Comparison of ENCODE assay signal across 24 mouse cellular contexts in the genomic region with DNA sequence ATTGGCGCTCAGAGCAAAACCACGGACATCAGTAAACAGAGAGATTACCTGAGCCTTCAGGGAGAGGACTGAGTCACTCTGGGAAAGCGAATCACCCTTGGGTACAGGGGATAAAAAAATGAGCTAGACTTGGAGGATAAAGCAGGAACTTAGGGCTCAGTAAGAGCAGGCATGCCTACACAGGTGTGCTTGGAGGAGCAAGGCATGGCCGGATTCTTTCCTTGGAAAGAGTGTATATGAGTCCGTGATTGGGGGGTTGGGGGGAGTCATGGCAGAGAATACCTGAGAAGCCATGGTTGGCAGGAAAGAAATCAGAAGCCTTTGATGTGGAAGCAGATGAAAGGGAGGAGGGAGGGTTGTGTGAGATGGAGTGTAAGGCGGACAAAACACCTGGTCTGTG.
DNase-seq lines count a peak whose midpoint lies in the region; ATAC-seq lines count a peak whose summit lies in the region.
"Had no signal": no experiment of that assay in that cellular context is flagged by ENCODE, and none has a peak within 500 bp of the region (broad histone marks: within the 10 kb centered on the region; RNA-seq: fewer than 3 reads in every experiment).

No protein-coding gene starts in this region.

- 66% methylated on average over 6 of the region's 6 CpGs for WGBS in embryonic facial prominence, embryonic 14.5 days
- 83% methylated on average over 6 of the region's 6 CpGs for WGBS in embryonic facial prominence, embryonic 10.5 days
- 61% methylated on average over 6 of the region's 6 CpGs for WGBS in limb, embryonic 13.5 days
- WGBS in limb, embryonic 10.5 days, result 81% methylated on average over 6 of the region's 6 CpGs

- H3K27me3 ChIP-seq in embryonic facial prominence, embryonic 14.5 days (replicated peaks; ENCODE audit: control insufficient read depth, insufficient read depth, low read length), result no peaks in the 10 kb centered on the region
- H3K27me3 ChIP-seq in embryonic facial prominence, embryonic 10.5 days (replicated peaks; ENCODE audit: low read depth, poor library complexity, severe bottlenecking), result no peaks in the 10 kb centered on the region
- 0 out of 2 replicates have a peak, but pooled peaks cover 2% of the 10 kb centered on the region for H3K27me3 ChIP-seq in limb, embryonic 13.5 days
- no peaks in the 10 kb centered on the region for H3K27me3 ChIP-seq in limb, embryonic 10.5 days (ENCODE audit: low read depth, poor library complexity, severe bottlenecking)
- H3K27me3 ChIP-seq: embryonic facial prominence, embryonic 12.5 days; forebrain, embryonic 12.5 days; Patski had no signal

- no peaks in the 10 kb centered on the region for H3K9me3 ChIP-seq in embryonic facial prominence, embryonic 14.5 days (ENCODE audit: control insufficient read depth, low read length)
- no peaks in the 10 kb centered on the region for H3K9me3 ChIP-seq in embryonic facial prominence, embryonic 10.5 days
- no peaks in the 10 kb centered on the region for H3K9me3 ChIP-seq in limb, embryonic 13.5 days
- no peaks in the 10 kb centered on the region for H3K9me3 ChIP-seq in limb, embryonic 10.5 days (replicated peaks)
- H3K9me3 ChIP-seq: embryonic facial prominence, embryonic 12.5 days; forebrain, embryonic 10.5 days; forebrain, embryonic 12.5 days had no signal

- no peak overlapping the region for H3K4me3 ChIP-seq in embryonic facial prominence, embryonic 14.5 days (ENCODE audit: low read depth, low read length)
- H3K4me3 ChIP-seq in embryonic facial prominence, embryonic 10.5 days, result no peak overlapping the region
- no peak overlapping the region for H3K4me3 ChIP-seq in limb, embryonic 13.5 days
- no peak overlapping the region for H3K4me3 ChIP-seq in limb, embryonic 10.5 days
- H3K4me3 ChIP-seq: embryonic facial prominence, embryonic 12.5 days; forebrain, embryonic 10.5 days; forebrain, embryonic 12.5 days had no signal

- peak; percentile 58 for DNase-seq in embryonic facial prominence, embryonic 14.5 days (ENCODE audit: low spot score)
- no peak for DNase-seq in embryonic facial prominence, embryonic 10.5 days (ENCODE audit: low spot score)
- DNase-seq in limb, embryonic 10.5 days (ENCODE audit: low spot score), result no peak
- no peak for DNase-seq in adrenal gland, adult 2 months
- DNase-seq: adrenal gland, postnatal 10 days; adrenal gland, postnatal 25 days; B cell, adult 2 months; cerebellum, adult 11 months; cerebellum, adult 18-20 months; cerebellum, adult 8-10 months; cerebellum, adult 9-11 months; cerebellum, postnatal 14 days; cerebellum, postnatal 36 days; embryo, embryonic 11 days had no signal

- H3K4me1 ChIP-seq in embryonic facial prominence, embryonic 14.5 days (ENCODE audit: control insufficient read depth, insufficient read depth, low read length), result no peaks in the 10 kb centered on the region
- no peaks in the 10 kb centered on the region for H3K4me1 ChIP-seq in embryonic facial prominence, embryonic 10.5 days
- peaks cover 4% of the 10 kb centered on the region; the same call in 1 of the 2 replicates for H3K4me1 ChIP-seq in limb, embryonic 13.5 days
- H3K4me1 ChIP-seq in limb, embryonic 10.5 days, result no peaks in the 10 kb centered on the region
- H3K4me1 ChIP-seq: embryonic facial prominence, embryonic 12.5 days; forebrain, embryonic 10.5 days; forebrain, embryonic 12.5 days had no signal

- no peak overlapping the region for H3K27ac ChIP-seq in embryonic facial prominence, embryonic 14.5 days (replicated peaks; ENCODE audit: low read depth, low read length)
- H3K27ac ChIP-seq in embryonic facial prominence, embryonic 10.5 days (replicated peaks), result no peak overlapping the region
- no peak overlapping the region for H3K27ac ChIP-seq in limb, embryonic 13.5 days
- no peak overlapping the region for H3K27ac ChIP-seq in limb, embryonic 10.5 days
- H3K27ac ChIP-seq: embryonic facial prominence, embryonic 12.5 days; forebrain, embryonic 10.5 days; forebrain, embryonic 12.5 days had no signal

- H3K36me3 ChIP-seq in embryonic facial prominence, embryonic 14.5 days (ENCODE audit: control insufficient read depth, insufficient read depth, low read length), result no peaks in the 10 kb centered on the region
- H3K36me3 ChIP-seq in embryonic facial prominence, embryonic 10.5 days (replicated peaks), result no peaks in the 10 kb centered on the region
- no peaks in the 10 kb centered on the region for H3K36me3 ChIP-seq in limb, embryonic 13.5 days
- H3K36me3 ChIP-seq in limb, embryonic 10.5 days, result no peaks in the 10 kb centered on the region
- H3K36me3 ChIP-seq: embryonic facial prominence, embryonic 12.5 days; forebrain, embryonic 10.5 days; forebrain, embryonic 12.5 days; G1E had no signal

- H3K4me2 ChIP-seq in embryonic facial prominence, embryonic 14.5 days (ENCODE audit: low read depth, low read length), result no peak overlapping the region
- H3K4me2 ChIP-seq in limb, embryonic 13.5 days (replicated peaks), result 0 out of 2 replicates have a peak overlapping the region, but pooled peaks have one; percentile 3
- H3K4me2 ChIP-seq: embryonic facial prominence, embryonic 12.5 days; forebrain, embryonic 12.5 days had no signal

- ATAC-seq in embryonic facial prominence, embryonic 14.5 days (ENCODE audit: low read depth), result peak; percentile 55
- no peak for ATAC-seq in limb, embryonic 13.5 days (ENCODE audit: low FRiP score, low read depth)
- ATAC-seq: activated CD4-positive, CD25-positive, alpha-beta regulatory T cell, adult 4 months; CD4-positive, CD25-positive, alpha-beta regulatory T cell, adult 4 months; forebrain, embryonic 14.5 days; forebrain, embryonic 16.5 days; Patski had no signal

- H3K9ac ChIP-seq in embryonic facial prominence, embryonic 14.5 days (ENCODE audit: low read depth, low read length), result no peak overlapping the region
- no peak overlapping the region for H3K9ac ChIP-seq in limb, embryonic 13.5 days
- H3K9ac ChIP-seq: embryonic facial prominence, embryonic 12.5 days; forebrain, embryonic 12.5 days had no signal
